9 mouse cellular contexts compared by ENCODE assay signal in genomic region chr11:121261074-121261473, GRCm38 (mm10). TPM values are rescaled to one million over a fixed set of nuclear protein-coding genes. Genes with fewer than 3 reads are reported as not detected.
DNase-seq lines count a peak whose midpoint lies in the region; ATAC-seq and TF ChIP-seq lines count a peak whose summit lies in the region.
"Had no signal": no experiment of that assay in that cellular context is flagged by ENCODE, and none has a peak within 500 bp of the region (broad histone marks: within the 10 kb centered on the region; RNA-seq: fewer than 3 reads in every experiment).

No protein-coding gene starts in this region.

- H3K27ac ChIP-seq in kidney, adult 2 months (ENCODE audit: insufficient read depth, low read depth, low read length) = no peak overlapping the region
- H3K27ac ChIP-seq in bone marrow macrophage, adult 2 months (ENCODE audit: insufficient read depth, low read depth, low read length) = no peak overlapping the region
- H3K27ac ChIP-seq in hindbrain, embryonic 14.5 days = no peak overlapping the region
- 0 out of 2 replicates have a peak overlapping the region, but pooled peaks have one; percentile 95 for H3K27ac ChIP-seq in midbrain, embryonic 13.5 days

- peak overlapping the region; percentile 78 for H3K4me3 ChIP-seq in kidney, adult 2 months (ENCODE audit: insufficient read depth, low read depth, low read length)
- peak overlapping the region; percentile 88 for H3K4me3 ChIP-seq in bone marrow macrophage, adult 2 months (ENCODE audit: insufficient read depth, low read length)
- H3K4me3 ChIP-seq in hindbrain, embryonic 14.5 days (replicated peaks; ENCODE audit: low read length) = peak overlapping the region; percentile 99
- H3K4me3 ChIP-seq in midbrain, embryonic 13.5 days (replicated peaks) = peak overlapping the region; percentile 100

- no peaks in the 10 kb centered on the region for H3K36me3 ChIP-seq in kidney, adult 2 months (ENCODE audit: control insufficient read depth, insufficient read depth, low read length)
- H3K36me3 ChIP-seq in hindbrain, embryonic 14.5 days (replicated peaks; ENCODE audit: control insufficient read depth, insufficient read depth) = peaks cover 37% of the 10 kb centered on the region
- peaks cover 37% of the 10 kb centered on the region for H3K36me3 ChIP-seq in midbrain, embryonic 13.5 days

- DNase-seq in kidney, adult 2 months = no peak
- no peak for DNase-seq in kidney, adult 11 months
- no peak for DNase-seq in hindbrain, embryonic 14.5 days (ENCODE audit: low spot score)
- DNase-seq in cerebellum, adult 18-20 months = no peak
- DNase-seq in spleen, adult 12 weeks (ENCODE audit: low spot score) = no peak
- DNase-seq in gastrocnemius, adult 8-10 months (ENCODE audit: low spot score in 2 of 2) = no peak

- TF ChIP-seq CTCF in kidney, adult 2 months (conservative IDR thresholded peaks at IDR 0.05; ENCODE audit: insufficient read depth, insufficient read length, low read depth, low read length) = no peak
- no peak for TF ChIP-seq CTCF in bone marrow macrophage, adult 2 months (IDR thresholded peaks at IDR 0.05; ENCODE audit: low read depth, low read length)

- peak overlapping the region; percentile 75 for H3K4me2 ChIP-seq in hindbrain, embryonic 14.5 days (replicated peaks)
- H3K4me2 ChIP-seq in midbrain, embryonic 13.5 days (replicated peaks) = peak overlapping the region; percentile 96

- peaks cover 4% of the 10 kb centered on the region; the same call in 1 of the 2 replicates for H3K4me1 ChIP-seq in kidney, adult 2 months (ENCODE audit: control insufficient read depth, insufficient read depth, low read length)
- H3K4me1 ChIP-seq in bone marrow macrophage, adult 2 months (ENCODE audit: control insufficient read depth, insufficient read depth, low read length) = no peaks in the 10 kb centered on the region
- peaks cover 27% of the 10 kb centered on the region for H3K4me1 ChIP-seq in hindbrain, embryonic 14.5 days (replicated peaks; ENCODE audit: control insufficient read depth, insufficient read depth, low read length)
- peaks cover 35% of the 10 kb centered on the region for H3K4me1 ChIP-seq in midbrain, embryonic 13.5 days (replicated peaks)

- peak overlapping the region; percentile 98 for H3K9ac ChIP-seq in hindbrain, embryonic 14.5 days
- peak overlapping the region; percentile 99 for H3K9ac ChIP-seq in midbrain, embryonic 13.5 days (replicated peaks)

- H3K9me3 ChIP-seq in hindbrain, embryonic 14.5 days (ENCODE audit: control insufficient read depth, low read length) = no peaks in the 10 kb centered on the region
- H3K9me3 ChIP-seq in midbrain, embryonic 13.5 days = no peaks in the 10 kb centered on the region

- ATAC-seq in hindbrain, embryonic 14.5 days (ENCODE audit: low FRiP score) = no peak
- no peak for ATAC-seq in midbrain, embryonic 13.5 days

- 44% methylated on average over 2 of the region's 2 CpGs for WGBS in kidney, adult 2 months
- WGBS in hindbrain, embryonic 14.5 days = 54% methylated on average over 2 of the region's 2 CpGs
- WGBS in midbrain, embryonic 13.5 days = 46% methylated on average over 2 of the region's 2 CpGs

- H3K27me3 ChIP-seq in kidney, adult 2 months (replicated peaks; ENCODE audit: control insufficient read depth, insufficient read depth, low read length) = no peaks in the 10 kb centered on the region
- no peaks in the 10 kb centered on the region for H3K27me3 ChIP-seq in hindbrain, embryonic 14.5 days (ENCODE audit: control insufficient read depth, insufficient read depth, low read length)
- no peaks in the 10 kb centered on the region for H3K27me3 ChIP-seq in midbrain, embryonic 13.5 days
- H3K27me3 ChIP-seq: Patski had no signal

- no peak for TF ChIP-seq POLR2A in kidney, adult 2 months (IDR thresholded peaks at IDR 0.05; ENCODE audit: low read depth, low read length)
- TF ChIP-seq POLR2A in bone marrow macrophage, adult 2 months (IDR thresholded peaks at IDR 0.05; ENCODE audit: borderline replicate concordance, low read depth, low read length) = no peak

RNA-seq across cellular contexts. Expression of gene Foxk2, which starts 1.3 kb away (rescaled TPM):
- 18.2 and 28.6 TPM in 2 replicates for polyA plus RNA-seq in kidney, adult 2 months (2012; rRNA removed)
- 12.8 and 15.5 TPM in 2 replicates for polyA plus RNA-seq in bone marrow macrophage, adult 2 months (2012; ENCODE audit: insufficient read depth, insufficient read length, missing spikeins)
- 15.3 and 18.5 TPM in 2 replicates for polyA plus RNA-seq in hindbrain, embryonic 14.5 days (2014; fragmentation: Nextera tagmentation; extraction: Ambion mirVana)
- 11.9 and 13.0 TPM in 2 replicates for polyA plus RNA-seq in midbrain, embryonic 13.5 days (2015; fragmentation: Nextera tagmentation; extraction: Ambion mirVana)
- total RNA-seq in gastrocnemius, adult 8-10 months (2022) = 10 to 100 TPM; 26.8 to 32.9 (median 28.0) TPM

RNA-seq across cellular contexts. Expression of gene Narf, which starts 24.0 kb away (rescaled TPM):
- 41.8 and 54.1 TPM in 2 replicates for polyA plus RNA-seq in kidney, adult 2 months (2012; rRNA removed)
- 19.4 and 20.8 TPM in 2 replicates for polyA plus RNA-seq in bone marrow macrophage, adult 2 months (2012; ENCODE audit: insufficient read depth, insufficient read length, missing spikeins)
- polyA plus RNA-seq in hindbrain, embryonic 14.5 days (2014; fragmentation: Nextera tagmentation; extraction: Ambion mirVana) = 79.6 and 86.0 TPM in 2 replicates
- 105 and 108 TPM in 2 replicates for polyA plus RNA-seq in midbrain, embryonic 13.5 days (2015; fragmentation: Nextera tagmentation; extraction: Ambion mirVana)
- total RNA-seq in gastrocnemius, adult 8-10 months (2022) = 100 to 1,000 TPM in 3 of 4 experiments, 10 to 100 TPM in 1; 92.0 to 138 (median 119) TPM

RNA-seq across cellular contexts. Expression of gene Cybc1, which starts 32.0 kb away (rescaled TPM):
- polyA plus RNA-seq in kidney, adult 2 months (2012; rRNA removed) = 13.7 and 15.3 TPM in 2 replicates
- polyA plus RNA-seq in bone marrow macrophage, adult 2 months (2012; ENCODE audit: insufficient read depth, insufficient read length, missing spikeins) = 67.2 and 67.9 TPM in 2 replicates
- polyA plus RNA-seq in hindbrain, embryonic 14.5 days (2014; fragmentation: Nextera tagmentation; extraction: Ambion mirVana) = 36.3 and 37.5 TPM in 2 replicates
- polyA plus RNA-seq in midbrain, embryonic 13.5 days (2015; fragmentation: Nextera tagmentation; extraction: Ambion mirVana) = 42.6 and 43.8 TPM in 2 replicates
- 1 to 10 TPM; 2.8 to 3.8 (median 3.6) TPM for total RNA-seq in gastrocnemius, adult 8-10 months (2022)

RNA-seq across cellular contexts. Expression of gene Ogfod3, which starts 56.6 kb away (rescaled TPM):
- polyA plus RNA-seq in kidney, adult 2 months (2012; rRNA removed) = 25.4 and 27.4 TPM in 2 replicates
- polyA plus RNA-seq in bone marrow macrophage, adult 2 months (2012; ENCODE audit: insufficient read depth, insufficient read length, missing spikeins) = 12.7 and 17.1 TPM in 2 replicates
- polyA plus RNA-seq in hindbrain, embryonic 14.5 days (2014; fragmentation: Nextera tagmentation; extraction: Ambion mirVana) = 30.3 and 31.1 TPM in 2 replicates
- polyA plus RNA-seq in midbrain, embryonic 13.5 days (2015; fragmentation: Nextera tagmentation; extraction: Ambion mirVana) = 20.2 and 22.9 TPM in 2 replicates
- total RNA-seq in gastrocnemius, adult 8-10 months (2022) = 10 to 100 TPM; 10.2 to 13.4 (median 10.9) TPM

RNA-seq across cellular contexts. Expression of gene Hexdc, which starts 56.8 kb away (rescaled TPM):
- 18.3 and 23.6 TPM in 2 replicates for polyA plus RNA-seq in kidney, adult 2 months (2012; rRNA removed)
- polyA plus RNA-seq in bone marrow macrophage, adult 2 months (2012; ENCODE audit: insufficient read depth, insufficient read length, missing spikeins) = 5.0 and 9.6 TPM in 2 replicates
- 23.2 and 27.5 TPM in 2 replicates for polyA plus RNA-seq in hindbrain, embryonic 14.5 days (2014; fragmentation: Nextera tagmentation; extraction: Ambion mirVana)
- polyA plus RNA-seq in midbrain, embryonic 13.5 days (2015; fragmentation: Nextera tagmentation; extraction: Ambion mirVana) = 18.2 and 21.1 TPM in 2 replicates
- 1 to 10 TPM; 7.2 to 9.4 (median 8.7) TPM for total RNA-seq in gastrocnemius, adult 8-10 months (2022)
